Mouse (Mus musculus) left cerebral cortex, postnatal 4 days (tissue): Measurements from ENCODE around the gene Acads. TPM values are rescaled to one million over a fixed set of nuclear protein-coding genes. Genes with fewer than 3 reads are reported as not detected.
"Not testable (repeated sequence)": the region's sequence is repeated elsewhere in the genome, so short reads cannot be mapped to it uniquely, and the experiment has no call there.

Experiments
- DNase-seq: peaks from one replicate; pipeline ENCODE4 v3.0.0-alpha.2; 2022
- intact Hi-C: fragments of 180-260 bp; cut with DNase I; formaldehyde crosslinking; loops from one replicate; pipeline ENCODE4 v1.15.1; 2025
- total RNA-seq, 2 experiments: library from RNA; stranded (reverse); gene quantifications; 2 replicates each; pipeline ENCODE4 v1.2.3; 2021

The Acads gene
- 1 to 10 TPM; 9.1 to 9.4 TPM for total RNA-seq

DNA sequence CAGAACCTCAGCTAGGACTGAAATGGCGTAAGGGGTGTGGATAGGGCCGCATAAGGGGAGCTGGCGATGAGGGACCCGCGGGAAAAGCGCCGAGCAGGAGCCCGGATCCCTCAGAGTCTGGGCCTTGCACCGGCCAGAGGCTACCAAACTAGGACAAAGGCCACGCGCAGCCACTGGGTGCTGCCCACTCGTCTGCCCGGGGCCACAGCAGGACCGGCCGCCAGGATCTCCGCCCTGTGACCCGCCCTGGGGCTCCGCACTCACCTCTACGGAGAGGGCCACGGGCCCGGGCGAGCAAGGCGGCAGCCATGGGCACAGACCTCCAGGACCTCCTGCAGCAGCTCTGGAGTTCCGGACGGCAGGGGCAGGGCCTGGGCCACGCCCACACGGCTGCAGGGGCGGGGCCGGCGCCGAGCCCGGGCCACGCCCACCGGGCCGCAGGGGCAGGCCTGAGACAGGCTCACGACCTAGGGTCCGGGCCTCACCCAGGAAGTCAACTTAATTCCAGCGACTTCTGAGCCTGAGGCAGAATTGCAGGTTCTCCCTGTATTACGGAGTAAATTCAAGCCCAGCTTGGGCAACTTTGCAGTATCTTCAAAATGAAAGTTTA, at the start of gene Acads:
Gene Acads (minus strand): TSS at position 386 of the 610 bp plus-strand sequence.
- DNase-seq = peak; percentile 68
- intact Hi-C loops = no loop called here

DNA sequence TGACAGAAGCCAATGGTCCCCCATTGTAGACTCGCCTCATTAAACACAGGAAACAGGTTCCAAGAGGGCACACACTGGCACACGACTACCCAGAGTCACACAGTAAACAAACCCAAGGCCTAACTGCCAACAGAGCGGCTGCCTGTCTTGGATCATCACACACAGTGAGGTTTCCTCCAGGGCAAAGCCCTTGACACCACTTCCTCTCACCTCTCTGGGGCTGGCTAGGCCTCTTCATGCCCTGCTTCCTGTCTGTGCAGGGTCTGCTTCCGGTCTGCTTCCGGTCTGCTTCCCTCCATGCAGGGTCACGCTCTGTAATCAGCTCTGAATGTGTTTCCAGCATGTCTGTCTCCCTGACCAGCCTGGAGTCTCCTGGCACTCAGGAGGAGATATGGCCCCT, 48.2 kb upstream of the Acads start:
- intact Hi-C loops = no loop called here
- DNase-seq = no peak

DNA sequence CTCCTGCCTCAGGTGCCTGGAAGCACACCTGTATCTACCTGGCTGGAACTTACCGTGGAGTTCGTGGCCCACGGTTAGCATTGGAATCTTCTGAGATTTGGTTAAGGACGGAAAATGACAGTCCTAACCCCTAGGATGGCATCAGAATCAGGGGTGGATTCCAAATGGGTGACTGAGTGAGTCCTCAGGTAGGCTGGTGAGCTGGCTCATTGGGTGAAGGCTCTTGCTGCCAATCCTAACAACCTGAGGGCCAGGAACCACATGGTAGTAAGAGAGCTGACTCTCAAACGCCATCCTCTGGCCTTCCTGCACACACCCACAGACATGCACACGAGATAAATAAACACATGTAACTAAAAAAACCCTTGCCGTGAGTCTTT, 47.7 kb upstream of the Acads start:
- intact Hi-C loops = no loop called here
- no peak for DNase-seq

DNA sequence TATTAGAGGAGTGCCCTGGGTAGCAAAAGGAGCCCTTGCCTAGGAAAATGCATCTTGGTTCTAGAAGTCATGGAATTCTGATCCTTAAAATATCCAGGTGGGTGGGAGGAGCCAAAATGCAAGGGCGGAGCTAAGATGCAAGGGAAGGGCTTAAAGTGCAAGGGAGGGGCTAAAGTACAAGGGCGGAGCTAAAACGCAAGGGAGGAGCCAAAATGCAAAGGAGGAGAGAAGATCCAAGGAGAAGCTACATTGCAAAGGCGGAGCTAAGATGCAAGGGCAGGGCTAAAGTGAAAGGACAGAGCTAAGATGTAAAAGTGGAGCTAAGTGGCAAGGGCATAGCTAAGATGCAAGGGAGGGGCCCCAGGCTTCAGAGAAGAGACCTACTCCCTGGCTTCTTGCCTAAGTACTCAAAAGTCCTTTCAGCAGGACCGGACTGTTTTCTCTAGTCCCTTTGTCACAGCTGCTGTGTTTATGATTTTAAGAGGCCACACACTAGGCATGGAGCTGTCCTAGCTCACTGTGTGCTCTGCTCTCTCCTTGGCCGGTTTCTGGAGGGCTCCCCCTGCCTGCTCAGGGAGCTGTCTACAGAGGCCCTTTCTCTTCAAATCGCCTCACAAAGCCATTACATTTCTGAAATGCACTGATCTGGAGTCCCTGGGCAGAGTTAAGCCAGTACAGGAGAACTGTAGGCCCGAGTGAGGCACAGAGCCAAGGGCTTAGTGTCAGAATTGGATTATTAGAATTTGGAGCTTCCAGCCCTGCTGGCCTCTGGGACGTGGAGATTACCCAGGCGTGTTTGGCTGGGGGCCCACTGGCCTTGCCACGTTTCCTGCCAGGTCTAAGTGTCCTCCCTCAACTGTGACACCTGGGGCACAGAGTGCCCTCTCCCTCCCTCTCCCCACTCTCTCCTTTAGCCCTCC, 47.0 kb upstream of the Acads start:
- peak; percentile 80 for DNase-seq
- intact Hi-C loops = no loop called here

DNA sequence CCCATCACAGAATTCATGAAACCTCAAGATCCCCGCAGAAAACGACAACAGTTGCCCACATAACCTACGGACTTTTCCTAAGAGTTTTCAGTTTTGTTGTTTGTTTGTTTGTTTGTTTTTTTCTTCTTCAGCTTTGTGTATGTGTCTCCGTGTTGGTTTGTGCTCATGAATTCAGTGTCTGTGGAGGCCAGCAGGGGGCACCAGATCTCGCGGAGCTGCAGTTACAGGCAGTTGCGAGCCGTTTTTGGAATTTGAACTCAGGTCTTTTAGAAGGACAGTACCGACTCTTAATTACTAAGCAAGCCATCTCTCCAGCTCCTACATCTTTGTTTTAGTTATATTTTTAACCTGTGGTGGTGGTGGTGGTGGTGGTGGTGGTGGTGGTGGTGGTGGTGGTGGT, 46.2 kb upstream of the Acads start:
- peak; percentile 33 for DNase-seq
- intact Hi-C loops = no loop called here

DNA sequence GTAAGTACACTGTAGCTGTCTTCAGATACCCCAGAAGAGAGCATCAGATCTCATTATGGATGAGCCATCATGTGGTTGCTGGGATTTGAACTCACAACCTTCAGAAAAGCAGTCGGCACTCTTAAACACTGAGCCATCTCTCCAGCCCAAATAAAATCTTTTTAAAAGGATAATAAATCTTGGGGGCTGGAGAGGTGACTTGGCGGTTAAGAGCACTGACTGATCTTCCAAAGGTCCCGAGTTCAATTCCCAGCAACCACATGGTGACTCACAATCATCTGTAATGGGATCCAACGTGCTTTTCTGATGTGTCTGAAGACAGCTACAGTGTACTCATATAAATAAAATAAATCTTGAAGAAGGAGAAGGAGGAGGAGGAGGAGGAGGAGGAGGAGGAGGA, 45.3 kb upstream of the Acads start:
- intact Hi-C loops, DNase-seq: not testable (repeated sequence)

DNA sequence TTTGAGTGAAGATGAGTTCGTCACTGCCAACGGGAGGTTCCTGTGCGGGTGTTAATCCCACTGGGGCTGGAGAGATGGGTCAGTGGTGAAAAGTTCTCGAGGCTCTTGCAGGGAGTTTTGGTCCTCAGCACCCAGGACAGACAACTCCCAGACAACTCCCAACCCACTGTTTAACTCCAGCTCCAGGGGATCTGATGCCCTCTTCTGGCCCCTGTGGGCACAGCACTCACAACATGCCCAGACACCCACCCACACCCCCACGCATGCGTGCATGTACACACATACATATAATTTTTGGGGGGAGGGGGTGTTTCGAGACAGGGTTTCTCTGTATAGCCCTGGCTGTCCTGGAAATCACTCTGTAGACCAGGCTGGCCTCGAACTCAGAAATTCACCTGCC, 44.4 kb upstream of the Acads start:
- DNase-seq = peak; percentile 70
- intact Hi-C loops = no loop called here

DNA sequence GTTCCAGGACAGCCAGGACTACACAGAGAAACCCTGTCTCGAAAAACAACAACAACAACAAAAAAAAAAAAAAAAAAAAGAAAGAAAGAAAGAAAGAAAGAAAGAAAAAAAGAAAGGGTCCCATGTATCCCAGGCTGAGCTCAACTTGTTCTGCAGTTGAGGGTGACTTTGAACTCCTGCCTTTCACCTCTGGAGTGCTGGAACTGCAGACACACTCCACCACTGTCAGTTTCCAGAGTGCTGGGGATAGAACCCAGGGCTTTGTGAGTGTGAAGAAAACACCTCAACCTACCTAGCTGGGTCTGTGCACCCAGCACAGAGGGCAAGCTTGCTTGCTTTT, 42.8 kb upstream of the Acads start:
- DNase-seq, intact Hi-C loops: not testable (repeated sequence)

DNA sequence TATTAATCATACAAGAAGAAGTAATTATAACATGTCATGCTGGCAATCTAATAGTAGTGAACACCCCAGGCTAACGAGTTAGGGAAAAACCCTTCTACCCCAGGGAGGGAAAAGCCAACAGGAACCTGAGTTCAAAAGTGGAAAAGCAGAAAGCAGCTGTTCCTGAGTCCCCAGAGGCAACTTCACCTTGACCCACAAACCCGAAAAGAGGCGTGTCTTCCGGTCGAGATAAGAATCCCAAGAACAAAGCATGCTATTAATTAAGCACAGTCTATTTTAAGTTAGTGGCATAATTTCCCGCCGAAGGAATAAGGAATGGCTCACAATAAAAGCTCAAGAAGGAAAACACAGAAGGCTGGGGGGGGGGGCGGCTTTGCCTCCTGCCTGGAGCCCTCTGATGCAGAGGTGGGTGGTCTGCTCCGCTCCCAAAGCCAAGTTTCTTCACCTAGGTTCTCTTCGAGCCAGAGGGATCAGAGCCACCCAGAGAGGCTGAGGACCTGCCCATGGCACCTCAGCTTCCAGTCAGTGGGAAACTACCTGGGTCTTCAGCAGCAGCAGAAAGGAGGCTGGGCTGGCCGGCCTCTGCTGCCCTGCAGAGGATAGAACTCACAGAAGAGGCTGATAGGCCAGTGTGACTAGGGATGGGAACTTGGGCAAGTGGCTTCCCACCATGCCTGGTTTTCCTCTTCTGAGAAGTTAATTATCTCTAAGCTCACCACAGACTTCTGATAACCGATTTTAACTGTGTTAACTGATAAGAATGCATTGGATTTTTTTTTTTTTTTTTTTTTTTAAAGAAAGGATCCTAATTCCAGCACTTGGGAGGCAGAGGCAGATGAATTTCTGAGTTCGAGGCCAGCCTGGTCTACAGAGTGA, 42.2 kb upstream of the Acads start:
- intact Hi-C loops = no loop called here
- DNase-seq = no peak

DNA sequence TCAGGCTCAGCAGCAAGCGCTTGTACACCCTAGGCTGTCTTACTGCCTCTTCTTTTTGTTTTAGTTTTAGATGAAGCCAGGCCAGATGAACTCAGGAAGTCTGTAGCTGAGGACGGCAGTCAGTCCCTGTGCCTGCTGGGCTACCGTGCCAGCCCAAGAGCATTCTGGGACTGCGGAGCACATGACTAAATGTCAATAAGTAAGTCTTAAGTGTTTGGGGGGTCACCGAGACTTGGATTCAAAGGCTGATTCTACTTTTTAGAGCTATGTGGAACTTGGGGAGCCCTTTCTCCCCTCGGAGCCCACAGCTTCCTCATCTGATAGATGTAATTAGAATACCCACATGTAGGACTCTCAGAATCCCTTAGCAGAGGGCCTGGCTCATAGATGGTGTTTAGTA, 41.5 kb upstream of the Acads start:
- intact Hi-C loops = no loop called here
- DNase-seq = no peak

DNA sequence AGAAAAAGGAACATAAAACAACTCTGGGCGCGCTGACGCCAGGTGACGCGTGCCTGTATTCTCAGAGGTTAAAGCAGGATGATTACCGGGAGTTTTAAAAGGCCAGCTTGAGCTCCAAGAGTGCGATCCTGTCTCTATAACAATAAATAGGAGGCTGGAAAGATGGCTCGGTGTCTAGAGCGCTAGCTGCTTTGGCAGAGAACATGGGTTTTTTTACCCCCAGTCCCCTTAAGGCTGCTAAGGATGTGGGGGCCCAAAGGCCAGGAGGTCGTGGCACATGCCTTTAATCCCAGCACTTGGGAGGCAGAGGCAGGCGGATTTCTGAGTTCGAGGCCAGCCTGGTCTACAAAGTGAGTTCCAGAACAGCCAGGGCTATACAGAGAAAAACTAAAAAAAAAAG, 40.0 kb upstream of the Acads start:
- intact Hi-C loops = no loop called here
- DNase-seq = no peak

DNA sequence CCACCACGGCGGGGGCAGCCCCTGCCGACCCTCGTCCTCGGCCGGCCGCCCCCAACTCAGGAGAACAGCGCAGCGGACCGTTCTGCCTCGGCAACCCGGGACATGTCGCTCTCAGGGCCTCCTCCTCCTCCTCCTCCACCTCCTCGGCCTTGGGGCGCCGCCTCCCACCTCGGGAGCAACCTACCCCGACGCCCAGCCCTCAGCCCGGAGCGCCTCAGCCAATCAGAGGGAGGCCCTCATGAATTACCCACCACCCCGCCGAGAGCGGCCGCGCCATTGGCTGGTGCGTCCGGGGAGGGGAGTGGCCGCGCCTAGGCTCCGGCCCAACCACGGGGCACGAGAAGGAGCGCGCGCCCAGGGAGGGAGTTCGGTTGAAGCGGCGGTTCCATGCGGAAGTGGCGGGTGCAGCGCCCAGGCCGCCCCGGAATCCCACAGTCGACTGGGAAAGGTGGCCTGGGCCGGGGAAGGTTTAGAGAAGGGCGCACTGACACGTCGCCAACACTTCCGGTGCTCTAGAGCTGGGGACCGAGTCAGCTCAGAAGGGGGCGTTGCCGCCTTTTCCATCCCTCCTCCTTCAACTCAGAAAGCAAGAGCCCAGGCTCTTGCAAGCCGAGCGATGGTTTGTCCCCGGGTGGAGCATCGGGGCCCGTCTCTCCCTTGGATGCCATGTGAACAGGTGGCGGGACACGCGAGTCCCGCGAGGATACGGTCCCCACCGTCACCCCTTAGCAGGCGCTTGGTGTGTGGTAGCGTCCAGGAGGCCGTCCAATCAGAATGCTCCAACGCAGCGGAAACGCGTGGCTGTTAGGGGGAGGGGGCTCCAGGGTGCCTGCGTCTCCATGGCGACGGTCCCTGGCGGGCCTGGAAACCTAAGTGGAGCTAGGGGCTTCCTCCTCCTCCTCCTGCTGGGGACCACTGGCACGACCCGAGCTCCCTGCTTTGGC, 39.2 kb upstream of the Acads start, which contains the start of gene Mlec:
Gene Mlec (minus strand): TSS at position 140 of the 944 bp plus-strand sequence.
- intact Hi-C loops = no loop called here
- peak; percentile 99 for DNase-seq

DNA sequence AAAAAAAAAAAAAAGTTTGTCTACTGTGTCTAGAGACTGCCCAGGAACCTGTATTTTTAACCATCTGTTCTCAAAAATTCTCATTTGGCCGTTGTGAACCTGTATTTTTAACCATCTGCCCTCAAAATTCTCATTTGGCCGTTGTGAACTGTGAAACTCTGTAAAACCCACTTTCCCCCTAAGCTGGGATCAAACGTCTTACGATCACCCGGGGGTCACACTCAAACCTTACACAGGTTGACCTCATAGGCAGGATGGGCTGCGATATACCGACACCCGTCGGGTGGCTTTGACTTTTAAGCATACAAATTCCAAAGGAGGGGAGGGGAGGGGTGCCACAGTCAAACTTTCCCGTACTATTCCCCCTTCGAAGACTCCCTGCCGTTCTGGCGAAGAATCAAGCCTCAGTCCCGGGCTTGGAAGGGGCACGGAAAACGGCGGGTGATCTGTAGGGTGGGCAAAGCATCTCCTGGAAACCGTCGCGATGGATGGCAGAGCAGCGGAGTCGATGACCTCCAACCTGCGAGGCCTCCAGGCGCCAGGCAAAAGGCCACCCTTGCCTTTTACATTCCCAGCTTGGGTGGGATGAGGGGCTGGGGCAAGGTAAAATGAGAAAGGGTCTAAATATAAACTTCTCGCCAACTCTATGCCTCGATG, 37.9 kb upstream of the Acads start:
- DNase-seq = peak; percentile 27
- intact Hi-C loops = no loop called here

DNA sequence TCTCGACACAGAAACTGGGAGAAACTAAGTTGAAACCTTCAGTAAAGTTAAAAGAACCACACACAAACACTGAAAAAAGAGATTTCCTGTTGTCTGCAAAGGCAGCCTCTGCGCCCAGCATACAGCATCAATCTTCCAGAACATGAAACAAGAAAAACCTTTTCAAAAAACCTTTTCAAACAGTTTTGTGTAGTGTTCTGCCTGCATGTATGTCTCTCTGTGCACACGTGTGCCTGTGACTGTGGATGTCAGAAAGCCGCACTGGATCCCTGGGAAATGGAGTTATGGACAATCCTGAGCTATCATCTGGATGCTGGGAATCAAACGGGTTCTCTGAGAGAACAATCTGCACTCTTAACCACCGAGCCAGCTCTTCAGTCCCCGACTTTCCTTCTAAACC, 37.3 kb upstream of the Acads start:
- intact Hi-C loops = no loop called here
- no peak for DNase-seq

DNA sequence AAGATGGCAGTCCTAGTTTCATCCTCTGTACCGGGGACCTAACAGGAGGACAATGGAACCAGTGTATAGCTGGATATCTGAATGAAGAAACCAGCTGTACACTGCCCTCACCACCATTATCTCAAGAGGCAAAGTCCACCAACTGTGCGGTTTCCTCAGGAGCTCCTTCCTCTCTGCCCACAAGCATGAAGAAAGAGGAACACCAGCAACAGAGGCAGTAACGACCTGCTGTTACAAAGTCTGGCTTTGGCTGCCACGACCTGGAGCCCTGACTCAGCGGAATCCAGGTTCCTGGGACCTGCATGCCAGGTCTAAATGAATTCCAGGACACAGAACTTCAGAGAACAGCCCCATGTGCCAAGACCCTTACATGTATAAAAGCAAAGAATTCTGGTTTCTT, 36.7 kb upstream of the Acads start:
- intact Hi-C loops = no loop called here
- no peak for DNase-seq

DNA sequence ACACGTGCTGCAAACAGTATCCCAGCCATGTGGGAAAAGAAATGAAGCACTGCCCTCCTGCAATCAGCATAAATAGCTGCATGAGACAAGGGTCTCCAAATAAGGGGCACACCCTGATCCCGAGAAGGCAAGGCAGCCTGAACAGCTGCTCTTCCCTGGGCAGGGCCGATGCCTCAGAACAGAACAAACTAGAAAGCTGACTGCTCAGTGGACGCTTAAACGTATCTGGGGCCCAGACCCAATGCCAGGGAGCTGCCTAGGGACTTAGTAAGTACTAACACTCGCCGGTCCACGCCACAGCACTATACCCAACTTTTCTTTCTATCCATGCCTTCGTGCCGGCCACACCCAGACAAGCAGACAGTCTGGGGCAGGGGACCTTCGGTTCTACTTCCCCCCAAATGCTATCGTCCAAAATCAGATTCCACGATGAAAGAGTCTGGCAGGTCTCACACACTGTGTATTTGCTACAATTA, 36.0 kb upstream of the Acads start:
- intact Hi-C loops = no loop called here
- DNase-seq = no peak

DNA sequence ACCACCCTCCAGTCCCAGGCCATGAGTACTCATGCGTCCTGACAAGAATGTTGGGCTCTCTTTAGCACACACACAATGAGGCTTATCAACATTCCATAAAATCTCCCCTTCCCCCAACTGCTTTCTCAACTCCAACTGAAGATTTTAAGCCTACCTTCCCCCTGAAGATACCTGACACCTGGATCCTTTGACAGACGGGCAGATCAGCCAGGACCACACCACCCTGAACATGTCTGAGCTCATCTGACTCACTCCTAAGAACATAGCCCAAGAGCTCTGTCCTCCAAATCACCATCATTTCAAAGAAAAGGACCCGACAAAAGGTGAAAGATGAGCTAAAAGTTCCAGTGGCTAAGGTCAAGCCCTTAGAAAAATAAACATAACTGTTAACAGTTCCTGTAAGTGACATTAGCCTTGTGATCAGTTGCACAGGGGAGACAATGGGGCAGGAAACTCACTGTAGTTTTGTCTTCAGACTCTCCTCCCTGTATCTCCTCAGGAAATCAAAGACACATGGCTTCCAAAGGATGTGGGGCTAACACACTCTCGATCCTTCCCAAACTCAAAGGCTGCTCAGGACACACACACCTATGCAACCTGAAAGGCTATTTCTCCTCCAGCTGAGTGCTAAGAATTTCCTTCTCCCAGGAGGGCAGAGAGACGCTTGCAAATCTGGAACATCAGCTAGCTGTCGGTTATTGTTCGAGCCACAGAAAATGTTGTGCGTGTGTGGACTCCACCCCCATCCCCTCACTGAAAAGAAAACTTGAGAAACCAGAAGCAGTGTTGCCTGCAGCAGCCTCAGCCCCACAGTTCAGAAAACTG, 33.2 kb upstream of the Acads start:
- intact Hi-C loops = no loop called here
- DNase-seq = no peak

DNA sequence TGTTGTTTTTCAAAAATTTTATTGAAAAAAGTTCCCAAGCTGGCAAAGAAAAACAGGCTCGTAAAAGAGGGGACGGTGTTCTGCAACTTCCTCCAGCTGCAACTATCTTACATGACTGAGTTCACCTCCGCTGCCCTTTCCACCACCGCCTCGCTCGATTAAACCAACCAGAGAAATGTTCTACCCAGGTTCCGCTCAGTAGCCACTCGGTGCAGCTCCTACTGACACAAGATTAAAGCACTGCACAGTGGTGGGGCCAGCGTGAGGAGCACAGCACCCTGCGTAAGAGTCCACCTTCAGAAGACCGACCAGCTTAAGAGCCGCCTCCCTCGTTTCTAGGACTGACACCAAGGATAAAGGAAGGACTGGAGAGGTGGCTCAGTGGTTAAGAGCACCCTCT, 32.3 kb upstream of the Acads start:
- intact Hi-C loops = no loop called here

DNA sequence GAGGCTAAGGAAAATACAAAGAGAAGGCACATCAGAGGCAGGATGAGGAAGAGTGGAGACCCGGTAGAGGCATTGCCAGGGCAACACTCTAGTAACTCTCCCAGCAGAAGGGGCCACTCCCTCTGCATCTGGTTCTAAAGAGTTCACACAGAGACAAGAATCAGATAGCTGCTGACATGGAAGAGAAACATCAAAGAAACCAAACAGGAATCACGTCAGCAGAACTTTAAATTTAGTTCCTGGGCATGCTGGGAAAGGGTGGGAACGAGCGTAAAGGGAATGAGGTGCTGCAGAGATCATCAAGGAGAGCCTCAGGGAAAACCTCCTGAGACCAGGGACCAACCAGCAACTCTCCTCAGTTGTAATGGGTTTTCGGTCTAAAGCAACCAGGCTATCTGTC, 31.8 kb upstream of the Acads start:
- DNase-seq = no peak
- intact Hi-C loops = no loop called here

More for the DNA sequence above, 32.3 kb upstream of the Acads start:
- no peak for DNase-seq
